Mouse (Mus musculus): ENCODE measurements at regions not wholly inside any gene's neighbourhood (a gene's known extent, or its start where the extent isn't known, plus 50 kb on each side); places are given as distances from the start of the nearest gene placed in this dataset.

DNA sequence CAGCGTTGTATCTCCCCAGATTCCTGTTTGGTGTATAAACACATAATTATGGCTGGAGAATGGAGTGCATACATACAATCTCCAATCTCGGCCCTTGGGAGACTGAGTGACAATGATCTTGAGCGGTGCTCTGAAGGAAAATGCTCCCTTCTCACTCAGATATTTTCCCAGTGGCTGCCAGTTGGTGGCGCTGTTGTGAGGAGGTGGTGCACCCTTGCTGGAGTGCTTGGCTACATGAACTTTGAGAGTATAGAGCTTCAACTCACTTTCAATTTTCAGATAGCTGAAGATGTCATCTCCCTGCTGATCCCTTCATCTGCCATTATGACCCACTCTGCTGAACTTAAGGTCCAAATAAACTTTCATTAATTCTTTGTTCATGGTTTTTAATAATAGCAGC lies 712.1 kb downstream of the Epha7 start:
- Histone ChIP-seq H3K9ac (replicated peaks; ENCODE audit: low read length) (no peak overlapping the region), H3K4me2 (replicated peaks; ENCODE audit: low read depth, low read length) (no peak overlapping the region), H3K27ac (ENCODE audit: low read length) (no peak overlapping the region), H3K4me3 (ENCODE audit: low read length) (no peak overlapping the region), H3K9me3 (ENCODE audit: low read length) (no peaks in the 10 kb centered on the region), H3K4me1 (ENCODE audit: insufficient read depth, low read length) (no peaks in the 10 kb centered on the region), H3K27me3 (ENCODE audit: insufficient read depth, low read length) (no peaks in the 10 kb centered on the region), H3K36me3 (ENCODE audit: insufficient read depth, low read length) (no peaks in the 10 kb centered on the region)
- ATAC-seq (ENCODE audit: low FRiP score, low TSS enrichment) = no peak
- WGBS = 58% methylated on average over 4 of the region's 4 CpGs

DNA sequence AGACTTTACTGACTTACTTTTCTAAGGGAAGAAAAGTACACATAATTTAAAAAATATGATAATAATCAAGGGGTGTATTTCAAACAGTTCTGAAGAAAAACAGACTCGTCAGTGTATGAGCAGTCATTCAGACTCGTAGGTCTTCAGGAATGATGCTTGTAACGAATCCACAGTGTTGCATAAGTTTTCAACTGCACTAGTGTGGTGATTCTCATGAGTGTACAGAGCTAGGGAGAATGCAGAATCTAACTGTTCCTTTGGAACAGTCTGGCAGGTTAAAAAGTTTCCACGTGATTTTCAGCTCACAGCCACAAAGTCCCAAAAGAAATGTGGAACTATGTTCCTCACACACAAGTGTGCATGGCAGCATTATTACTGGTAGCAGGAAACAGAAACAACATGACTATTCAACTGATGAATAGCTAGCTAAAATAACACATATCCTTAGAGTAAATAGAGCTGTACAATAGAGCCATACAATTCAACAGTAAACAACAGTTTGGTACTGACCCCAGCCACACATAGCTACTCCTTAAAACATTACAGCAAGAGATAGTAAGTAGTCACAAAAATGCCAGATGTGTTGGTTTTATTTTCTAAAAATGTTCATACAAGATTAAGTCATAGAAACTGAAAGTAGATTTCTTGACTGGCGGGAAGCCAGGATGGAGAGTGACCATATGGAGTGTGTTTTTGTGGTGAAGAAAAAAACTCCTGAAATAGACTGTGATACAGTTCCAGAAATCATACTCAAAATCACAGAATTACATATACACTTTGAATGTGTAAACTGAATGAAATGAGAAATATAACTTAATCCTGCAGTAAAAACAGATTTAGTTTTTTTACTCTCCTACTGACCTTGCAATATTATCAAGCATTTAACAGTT lies 713.1 kb downstream of the Epha7 start:
- Histone ChIP-seq H3K27ac (ENCODE audit: low read length) (no peak overlapping the region), H3K36me3 (ENCODE audit: insufficient read depth, low read length) (no peaks in the 10 kb centered on the region), H3K9ac (replicated peaks; ENCODE audit: low read length) (no peak overlapping the region), H3K9me3 (ENCODE audit: low read length) (no peaks in the 10 kb centered on the region), H3K27me3 (ENCODE audit: insufficient read depth, low read length) (no peaks in the 10 kb centered on the region), H3K4me2 (replicated peaks; ENCODE audit: low read depth, low read length) (no peak overlapping the region), H3K4me1 (ENCODE audit: insufficient read depth, low read length) (no peaks in the 10 kb centered on the region), H3K4me3 (ENCODE audit: low read length) (no peak overlapping the region)
- ATAC-seq (ENCODE audit: low FRiP score, low TSS enrichment) = no peak
- WGBS = 76% methylated on average over 5 of the region's 5 CpGs

All from kidney, embryonic 16.5 days (tissue).